Mouse (Mus musculus) liver, embryonic 14.5 days (tissue): ENCODE results near the gene Sf3b1.

ENCODE experiments used
- CTCF ChIP-seq: IDR thresholded peaks from 2 replicates; pipeline ENCODE4 v1.5.1; 2016; ENCODE audit warnings: antibody characterized with exemption, low read depth, control low read depth
- EP300 ChIP-seq: IDR thresholded peaks from 2 replicates; pipeline ENCODE4 v1.6.1; 2016; ENCODE audit warnings: antibody characterized with exemption, low read depth

DNA sequence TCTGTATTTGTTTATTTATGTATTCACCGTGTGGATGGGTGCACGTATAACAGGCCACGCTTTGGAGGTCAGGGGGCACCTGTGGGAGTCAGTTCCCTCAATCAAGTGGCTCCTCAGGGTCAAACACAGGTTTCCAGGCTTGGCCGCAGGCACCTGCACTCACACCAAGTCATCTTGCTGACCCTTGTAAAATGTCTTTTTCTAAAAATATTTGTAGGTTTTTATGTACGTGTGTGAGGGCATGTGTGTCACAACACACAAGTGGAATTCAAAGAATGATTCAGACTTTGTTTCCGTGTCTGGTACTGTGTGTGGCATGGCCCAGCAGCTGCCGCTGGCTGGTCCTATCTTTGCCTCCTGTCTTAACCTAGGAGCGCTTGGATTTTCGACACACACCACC lies 65.6 kb downstream of the Sf3b1 start:
- TF ChIP-seq EP300 (no peak), CTCF (no peak)
